Mouse (Mus musculus): Measurements from ENCODE around the gene Treml1.

Gene Treml1

GRCm38 (mm10) chr17:48409380-48410298, 49.9 kb downstream of the Treml1 start, which contains the start of the genes Nfya and Oard1:
Gene Nfya (minus strand): TSS chr17:48409906.
Gene Oard1 (plus strand): TSS chr17:48410014.
- ATAC-seq (ENCODE audit: low TSS enrichment): peak; percentile 84

- peak; percentile 28 for ATAC-seq (ENCODE audit: low TSS enrichment)
These were observed 50.6 kb downstream of the Treml1 start for GRCm38 (mm10) chr17:48410299-48410785.

- no peak for ATAC-seq (ENCODE audit: low TSS enrichment)
These were observed 51.5 kb downstream of the Treml1 start for GRCm38 (mm10) chr17:48411241-48411640.

- no peak for ATAC-seq (ENCODE audit: low TSS enrichment)
These were observed 56.3 kb downstream of the Treml1 start for GRCm38 (mm10) chr17:48416011-48416410.
